Mouse (Mus musculus): ENCODE data around the gene Ubap1. TPM values are rescaled to one million over a fixed set of nuclear protein-coding genes. Genes with fewer than 3 reads are reported as not detected.

The Ubap1 gene
- total and polyA plus RNA-seq, 2 experiments from 2014 or later = 43.2 to 45.7 TPM

DNA sequence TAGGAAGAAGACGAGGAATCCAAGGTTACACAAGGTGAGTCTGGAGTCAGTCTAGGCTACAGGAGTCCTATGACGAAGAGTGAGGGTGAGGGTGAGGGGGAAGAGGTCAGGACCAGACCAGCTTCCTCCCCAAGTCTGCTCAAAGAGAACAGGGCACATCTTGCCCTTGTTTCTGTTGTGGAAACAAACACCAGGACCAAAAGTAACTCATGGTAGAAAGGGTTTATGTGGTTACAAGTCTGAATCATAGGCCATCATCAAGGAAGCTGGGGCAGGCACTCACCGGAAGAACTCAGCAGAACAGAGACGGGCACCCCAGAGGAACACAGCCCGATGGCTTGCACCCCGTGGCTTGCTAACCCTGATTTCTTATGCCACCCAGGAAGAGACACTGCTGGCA is 21.9 kb upstream of the Ubap1 start:
- Histone ChIP-seq H3K4me3 (ENCODE audit: low read depth, low read length) (no peak overlapping the region), H3K27ac (ENCODE audit: low read depth) (no peak overlapping the region), H3K9ac (replicated peaks; ENCODE audit: low read depth, low read length) (no peak overlapping the region), H3K27me3 (ENCODE audit: control insufficient read depth, insufficient read depth, low read length) (no peaks in the 10 kb centered on the region), H3K4me2 (ENCODE audit: low read depth, low read length) (no peak overlapping the region), H3K36me3 (replicated peaks; ENCODE audit: control insufficient read depth, insufficient read depth, low read length) (no peaks in the 10 kb centered on the region), H3K9me3 (replicated peaks; ENCODE audit: control insufficient read depth, low read length) (no peaks in the 10 kb centered on the region), H3K4me1 (ENCODE audit: control insufficient read depth, insufficient read depth) (no peaks in the 10 kb centered on the region)
- no peak for DNase-seq (ENCODE audit: low spot score)
- no peak for ATAC-seq (ENCODE audit: insufficient read depth, low read depth)
- WGBS = 84% methylated on average over 6 of the region's 6 CpGs
- TF ChIP-seq EP300 (IDR thresholded peaks at IDR 0.05; ENCODE audit: low read depth) (no peak), CTCF (IDR thresholded peaks at IDR 0.05; ENCODE audit: low read depth) (no peak)

DNA sequence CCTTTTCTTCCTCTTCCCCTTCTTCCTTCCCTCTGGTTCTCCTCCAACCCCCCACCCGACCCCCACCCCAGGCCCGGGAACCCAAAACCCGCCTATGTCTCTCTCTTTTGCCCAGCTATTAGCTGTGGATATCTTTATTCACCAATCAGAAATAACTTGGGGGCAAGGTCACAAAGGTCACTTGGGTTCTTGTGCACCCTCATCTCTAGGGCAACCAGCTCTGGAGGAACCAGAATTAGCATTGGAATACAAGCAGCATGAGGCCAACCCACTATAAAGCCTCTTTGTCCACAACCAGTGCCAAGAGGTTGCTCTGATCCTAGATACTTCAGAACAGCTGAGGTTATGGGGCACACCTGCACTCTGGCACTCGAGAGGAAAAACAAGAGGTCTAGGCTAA is 19.3 kb upstream of the Ubap1 start:
- no peak for ATAC-seq (ENCODE audit: insufficient read depth, low read depth)
- Histone ChIP-seq H3K4me1 (ENCODE audit: control insufficient read depth, insufficient read depth) (no peaks in the 10 kb centered on the region), H3K27me3 (ENCODE audit: control insufficient read depth, insufficient read depth, low read length) (no peaks in the 10 kb centered on the region), H3K4me3 (ENCODE audit: low read depth, low read length) (no peak overlapping the region), H3K36me3 (replicated peaks; ENCODE audit: control insufficient read depth, insufficient read depth, low read length) (no peaks in the 10 kb centered on the region), H3K9ac (replicated peaks; ENCODE audit: low read depth, low read length) (no peak overlapping the region), H3K27ac (ENCODE audit: low read depth) (no peak overlapping the region), H3K4me2 (ENCODE audit: low read depth, low read length) (no peak overlapping the region), H3K9me3 (replicated peaks; ENCODE audit: control insufficient read depth, low read length) (no peaks in the 10 kb centered on the region)
- TF ChIP-seq EP300 (IDR thresholded peaks at IDR 0.05; ENCODE audit: low read depth) (no peak), CTCF (IDR thresholded peaks at IDR 0.05; ENCODE audit: low read depth) (no peak)
- no peak for DNase-seq (ENCODE audit: low spot score)
- WGBS = 65% methylated on average over 4 of the region's 4 CpGs

DNA sequence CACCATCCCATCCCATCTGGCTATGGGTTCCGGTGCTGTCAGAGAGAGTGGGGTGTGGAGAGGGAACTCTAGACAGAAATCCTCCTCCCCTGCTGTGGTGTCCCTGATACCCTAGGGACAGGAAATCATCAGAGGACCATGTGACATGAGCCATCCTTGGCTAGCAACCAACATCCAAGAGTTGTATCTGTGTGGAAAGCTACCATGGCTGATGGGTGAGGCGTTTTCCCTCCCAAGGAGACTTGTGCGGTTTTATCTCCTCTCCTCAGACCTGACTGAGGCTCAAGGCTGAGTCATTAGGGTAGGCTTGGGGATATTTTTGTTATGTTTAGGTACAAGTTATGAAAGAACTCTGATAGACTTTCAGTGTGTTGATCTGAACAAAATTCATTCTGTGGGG is 17.7 kb upstream of the Ubap1 start:
- ATAC-seq (ENCODE audit: insufficient read depth, low read depth) (no peak), DNase-seq (ENCODE audit: low spot score) (no peak)
- H3K4me2 ChIP-seq (ENCODE audit: low read depth, low read length) = no peak overlapping the region
- H3K4me1 ChIP-seq (ENCODE audit: control insufficient read depth, insufficient read depth) = no peaks in the 10 kb centered on the region
- 60% methylated on average over 3 of the region's 3 CpGs for WGBS
- no peaks in the 10 kb centered on the region for H3K36me3 ChIP-seq (replicated peaks; ENCODE audit: control insufficient read depth, insufficient read depth, low read length)
- H3K9ac ChIP-seq (replicated peaks; ENCODE audit: low read depth, low read length) = no peak overlapping the region
- TF ChIP-seq EP300 (IDR thresholded peaks at IDR 0.05; ENCODE audit: low read depth) = no peak
- no peak for TF ChIP-seq CTCF (IDR thresholded peaks at IDR 0.05; ENCODE audit: low read depth)
- H3K27ac ChIP-seq (ENCODE audit: low read depth) = no peak overlapping the region
- H3K4me3 ChIP-seq (ENCODE audit: low read depth, low read length) = no peak overlapping the region
- no peaks in the 10 kb centered on the region for H3K9me3 ChIP-seq (replicated peaks; ENCODE audit: control insufficient read depth, low read length)
- H3K27me3 ChIP-seq (ENCODE audit: control insufficient read depth, insufficient read depth, low read length) = no peaks in the 10 kb centered on the region

DNA sequence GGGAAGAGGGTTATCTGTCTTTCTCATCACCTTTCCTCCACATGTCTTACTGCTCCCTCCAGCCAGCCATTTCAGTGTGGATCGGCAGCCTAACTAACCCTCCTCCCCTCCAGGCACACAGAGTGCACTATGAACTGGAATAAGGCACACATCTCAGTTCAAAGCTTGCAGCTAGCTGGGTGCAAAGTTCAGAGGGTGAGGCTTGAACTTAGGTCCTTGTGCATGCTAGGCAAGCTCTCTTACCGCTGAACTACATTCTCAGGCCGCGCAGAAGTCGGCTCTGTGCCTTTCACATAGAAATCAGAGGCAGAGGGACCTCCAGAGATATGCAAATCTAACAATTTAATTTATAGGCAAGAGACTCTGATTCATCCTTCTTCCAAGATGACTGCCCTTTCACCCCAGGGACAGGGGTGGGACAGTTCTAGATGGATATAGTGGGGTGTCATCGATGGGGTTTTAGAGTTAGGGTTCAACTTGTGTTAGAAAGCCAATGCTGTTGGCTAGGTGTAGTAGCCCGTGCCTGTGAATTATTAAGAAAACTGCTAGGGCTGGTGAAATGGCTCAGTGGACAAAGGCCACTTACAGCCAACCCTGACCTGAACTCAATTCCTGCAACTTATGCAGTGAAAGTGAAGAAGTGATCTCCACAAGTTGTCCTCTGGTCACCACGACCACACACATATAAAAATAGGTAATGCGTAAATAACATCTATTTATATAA is 16.9 kb upstream of the Ubap1 start:
- H3K4me3 ChIP-seq (ENCODE audit: low read depth, low read length) = no peak overlapping the region
- H3K36me3 ChIP-seq (replicated peaks; ENCODE audit: control insufficient read depth, insufficient read depth, low read length) = no peaks in the 10 kb centered on the region
- no peak overlapping the region for H3K4me2 ChIP-seq (ENCODE audit: low read depth, low read length)
- H3K27me3 ChIP-seq (ENCODE audit: control insufficient read depth, insufficient read depth, low read length) = no peaks in the 10 kb centered on the region
- WGBS = 83% methylated on average over 9 of the region's 9 CpGs
- TF ChIP-seq CTCF (IDR thresholded peaks at IDR 0.05; ENCODE audit: low read depth) = no peak
- TF ChIP-seq EP300 (IDR thresholded peaks at IDR 0.05; ENCODE audit: low read depth) = no peak
- H3K27ac ChIP-seq (ENCODE audit: low read depth) = no peak overlapping the region
- ATAC-seq (ENCODE audit: insufficient read depth, low read depth) (no peak), DNase-seq (ENCODE audit: low spot score) (no peak)
- no peaks in the 10 kb centered on the region for H3K4me1 ChIP-seq (ENCODE audit: control insufficient read depth, insufficient read depth)
- no peaks in the 10 kb centered on the region for H3K9me3 ChIP-seq (replicated peaks; ENCODE audit: control insufficient read depth, low read length)
- no peak overlapping the region for H3K9ac ChIP-seq (replicated peaks; ENCODE audit: low read depth, low read length)

DNA sequence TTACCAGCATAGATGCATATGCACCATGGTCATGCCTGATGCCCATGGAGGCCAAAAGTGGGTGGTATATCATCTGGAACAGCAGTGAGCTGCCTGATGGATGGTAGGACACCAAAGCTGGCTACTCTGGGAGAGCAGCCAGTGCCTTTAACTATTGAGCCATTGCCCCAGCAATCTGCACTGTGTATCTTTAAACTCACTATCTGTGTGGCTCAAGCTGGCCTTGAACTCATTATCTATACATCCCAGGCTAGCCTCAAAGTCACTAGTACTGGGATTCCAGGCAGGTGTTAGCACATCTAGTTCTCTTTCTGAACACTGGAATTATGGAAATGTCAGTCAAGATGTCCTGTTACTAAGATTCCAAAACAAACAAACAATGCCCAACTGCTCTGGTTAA is 12.2 kb upstream of the Ubap1 start:
- no peaks in the 10 kb centered on the region for H3K4me1 ChIP-seq (ENCODE audit: control insufficient read depth, insufficient read depth)
- H3K27ac ChIP-seq (ENCODE audit: low read depth) = no peak overlapping the region
- ATAC-seq (ENCODE audit: insufficient read depth, low read depth) (no peak), DNase-seq (ENCODE audit: low spot score) (no peak)
- no peaks in the 10 kb centered on the region for H3K9me3 ChIP-seq (replicated peaks; ENCODE audit: control insufficient read depth, low read length)
- no peaks in the 10 kb centered on the region for H3K36me3 ChIP-seq (replicated peaks; ENCODE audit: control insufficient read depth, insufficient read depth, low read length)
- H3K4me3 ChIP-seq (ENCODE audit: low read depth, low read length) = no peak overlapping the region
- H3K4me2 ChIP-seq (ENCODE audit: low read depth, low read length) = no peak overlapping the region
- no peak for TF ChIP-seq EP300 (IDR thresholded peaks at IDR 0.05; ENCODE audit: low read depth)
- no peak for TF ChIP-seq CTCF (IDR thresholded peaks at IDR 0.05; ENCODE audit: low read depth)
- no peaks in the 10 kb centered on the region for H3K27me3 ChIP-seq (ENCODE audit: control insufficient read depth, insufficient read depth, low read length)
- no peak overlapping the region for H3K9ac ChIP-seq (replicated peaks; ENCODE audit: low read depth, low read length)

Measured in heart, postnatal 0 days (tissue).